Mouse (Mus musculus) kidney, embryonic 15.5 days (tissue): ENCODE data around the gene Pik3r1. TPM values are rescaled to one million over a fixed set of nuclear protein-coding genes. Genes with fewer than 3 reads are reported as not detected.

ENCODE experiments used
- ATAC-seq: fragments of 200-750 bp; cut with Nextera tagmentation; replicated peaks from 2 replicates; pipeline ENCODE4 v1.8.0; 2017; ENCODE audit warnings: moderate TSS enrichment; ENCODE audit not compliant: low FRiP score
- H3K27ac ChIP-seq: fragments of 300-500 bp; sonication (generic); 2 replicates; pipeline ENCODE4 v1.5.1; 2015; ENCODE audit warnings: mild to moderate bottlenecking, inconsistent platforms
- H3K27me3 ChIP-seq: fragments of 300-500 bp; sonication (generic); 2 replicates; pipeline ENCODE4 v1.6.1; 2015; ENCODE audit warnings: inconsistent platforms
- H3K36me3 ChIP-seq: fragments of 300-500 bp; sonication (generic); 2 replicates; pipeline ENCODE4 v1.6.1; 2015; ENCODE audit warnings: inconsistent platforms
- H3K4me1 ChIP-seq: fragments of 300-500 bp; sonication (generic); 2 replicates; pipeline ENCODE4 v1.6.1; 2015; ENCODE audit warnings: inconsistent platforms
- H3K4me2 ChIP-seq: fragments of 300-500 bp; sonication (generic); 2 replicates; pipeline ENCODE4 v1.6.1; 2015; ENCODE audit warnings: moderate library complexity, mild to moderate bottlenecking, inconsistent platforms
- H3K4me3 ChIP-seq: fragments of 300-500 bp; sonication (generic); replicated peaks from 2 replicates; pipeline ENCODE4 v1.5.1; 2015; ENCODE audit warnings: mild to moderate bottlenecking, inconsistent platforms
- H3K9ac ChIP-seq: fragments of 300-500 bp; sonication (generic); 2 replicates; pipeline ENCODE4 v1.6.1; 2015; ENCODE audit warnings: mild to moderate bottlenecking, inconsistent platforms
- H3K9me3 ChIP-seq: fragments of 300-500 bp; sonication (generic); replicated peaks from 2 replicates; pipeline ENCODE4 v1.6.1; 2016; ENCODE audit warnings: inconsistent platforms
- WGBS: fragments of 180-500 bp; shearing (Covaris S2); methylation state at CpG from one replicate; pipeline ENCODE4 v1.1.7; 2015; ENCODE audit warnings: mixed read lengths; 5-methylcytosine and 5-hydroxymethylcytosine counted together
- polyA plus RNA-seq: library from polyadenylated mRNA; unstranded; fragments of >200 nt; fragmentation: Nextera tagmentation; extraction: Ambion mirVana; gene quantifications from 2 replicates; pipeline ENCODE4 v1.2.1, GENCODE M21; 2015

Pik3r1 gene
- polyA plus RNA-seq, 1 experiment from 2014 or later = 40.3 TPM

- no peak for ATAC-seq
- peaks cover 13% of the 10 kb centered on the region for H3K4me1 ChIP-seq
- H3K4me3 ChIP-seq = no peak overlapping the region
- no peaks in the 10 kb centered on the region for H3K9me3 ChIP-seq
- peaks cover 8% of the 10 kb centered on the region for H3K27me3 ChIP-seq
- H3K27ac ChIP-seq = no peak overlapping the region
- no peaks in the 10 kb centered on the region for H3K36me3 ChIP-seq
- H3K9ac ChIP-seq = no peak overlapping the region
- 75% methylated on average over 4 of the region's 4 CpGs for WGBS
- H3K4me2 ChIP-seq = no peak overlapping the region
These were observed 30.5 kb upstream of the Pik3r1 start for GRCm38 (mm10) chr13:101798522-101798921.

GRCm38 (mm10) chr13:101796983-101797382 is 29.0 kb upstream of the Pik3r1 start:
- Histone ChIP-seq H3K9ac (no peak overlapping the region), H3K27ac (no peak overlapping the region), H3K4me1 (peaks cover 12% of the 10 kb centered on the region), H3K4me2 (no peak overlapping the region), H3K4me3 (no peak overlapping the region), H3K9me3 (no peaks in the 10 kb centered on the region), H3K36me3 (no peaks in the 10 kb centered on the region), H3K27me3 (peaks cover 8% of the 10 kb centered on the region)
- no peak for ATAC-seq
- WGBS = 72% methylated on average over 6 of the region's 6 CpGs

GRCm38 (mm10) chr13:101785705-101786104 is 17.7 kb upstream of the Pik3r1 start:
- no peak overlapping the region for H3K9ac ChIP-seq
- ATAC-seq = no peak
- H3K27ac ChIP-seq = no peak overlapping the region
- no peaks in the 10 kb centered on the region for H3K4me1 ChIP-seq
- no peaks in the 10 kb centered on the region for H3K9me3 ChIP-seq
- 83% methylated on average over 4 of the region's 4 CpGs for WGBS
- no peak overlapping the region for H3K4me3 ChIP-seq
- no peaks in the 10 kb centered on the region for H3K36me3 ChIP-seq
- H3K27me3 ChIP-seq = no peaks in the 10 kb centered on the region
- H3K4me2 ChIP-seq = no peak overlapping the region

- H3K27ac ChIP-seq = no peak overlapping the region
- H3K9me3 ChIP-seq = no peaks in the 10 kb centered on the region
- no peak overlapping the region for H3K9ac ChIP-seq
- no peak overlapping the region for H3K4me3 ChIP-seq
- no peak for ATAC-seq
- no peaks in the 10 kb centered on the region for H3K27me3 ChIP-seq
- no peaks in the 10 kb centered on the region for H3K4me1 ChIP-seq
- H3K4me2 ChIP-seq = no peak overlapping the region
- 94% methylated on average over 13 of the region's 13 CpGs for WGBS
- no peaks in the 10 kb centered on the region for H3K36me3 ChIP-seq
These were observed 16.8 kb upstream of the Pik3r1 start for GRCm38 (mm10) chr13:101784651-101785289.

- Histone ChIP-seq H3K9ac (no peak overlapping the region), H3K4me3 (no peak overlapping the region), H3K9me3 (no peaks in the 10 kb centered on the region), H3K4me2 (no peak overlapping the region), H3K36me3 (no peaks in the 10 kb centered on the region), H3K27ac (no peak overlapping the region), H3K27me3 (no peaks in the 10 kb centered on the region), H3K4me1 (no peaks in the 10 kb centered on the region)
- ATAC-seq = no peak
- 87% methylated on average over 4 of the region's 4 CpGs for WGBS
These were observed 11.0 kb upstream of the Pik3r1 start for GRCm38 (mm10) chr13:101779011-101779410.

- Histone ChIP-seq H3K27ac (no peak overlapping the region), H3K9ac (no peak overlapping the region), H3K36me3 (no peaks in the 10 kb centered on the region), H3K9me3 (no peaks in the 10 kb centered on the region), H3K4me2 (no peak overlapping the region), H3K27me3 (no peaks in the 10 kb centered on the region), H3K4me3 (no peak overlapping the region), H3K4me1 (no peaks in the 10 kb centered on the region)
- WGBS = 75% methylated on average over 3 of the region's 3 CpGs
- no peak for ATAC-seq
These were observed 9.8 kb upstream of the Pik3r1 start for GRCm38 (mm10) chr13:101777851-101778250.

GRCm38 (mm10) chr13:101771071-101771470 is 3.1 kb upstream of the Pik3r1 start:
- Histone ChIP-seq H3K36me3 (no peaks in the 10 kb centered on the region), H3K4me3 (no peak overlapping the region), H3K4me2 (no peak overlapping the region), H3K27ac (no peak overlapping the region), H3K4me1 (peaks cover 13% of the 10 kb centered on the region), H3K9ac (no peak overlapping the region), H3K9me3 (no peaks in the 10 kb centered on the region), H3K27me3 (no peaks in the 10 kb centered on the region)
- no peak for ATAC-seq

GRCm38 (mm10) chr13:101769955-101770354 is 1.9 kb upstream of the Pik3r1 start:
- Histone ChIP-seq H3K9ac (no peak overlapping the region), H3K4me1 (peaks cover 22% of the 10 kb centered on the region), H3K4me3 (no peak overlapping the region), H3K9me3 (no peaks in the 10 kb centered on the region), H3K27ac (no peak overlapping the region), H3K4me2 (no peak overlapping the region), H3K36me3 (no peaks in the 10 kb centered on the region), H3K27me3 (no peaks in the 10 kb centered on the region)
- 75% methylated on average over 4 of the region's 4 CpGs for WGBS
- ATAC-seq = no peak

- Histone ChIP-seq H3K9me3 (no peaks in the 10 kb centered on the region), H3K36me3 (0 out of 2 replicates have a peak, but pooled peaks cover under 1% of the 10 kb centered on the region), H3K9ac (peak overlapping the region; percentile 58), H3K4me3 (peak overlapping the region; percentile 86), H3K4me2 (peak overlapping the region; percentile 89), H3K27me3 (no peaks in the 10 kb centered on the region), H3K27ac (peak overlapping the region; percentile 98), H3K4me1 (peaks cover 34% of the 10 kb centered on the region)
- WGBS = under 1% methylated on average over 17 of the region's 17 CpGs
- ATAC-seq = peak; percentile 47
These were observed 594 bp upstream of the Pik3r1 start for GRCm38 (mm10) chr13:101768630-101768991.

- peak overlapping the region; percentile 89 for H3K9ac ChIP-seq
- H3K27ac ChIP-seq = peak overlapping the region; percentile 98
- H3K36me3 ChIP-seq = 0 out of 2 replicates have a peak, but pooled peaks cover 3% of the 10 kb centered on the region
- peaks cover 45% of the 10 kb centered on the region for H3K4me1 ChIP-seq
- no peaks in the 10 kb centered on the region for H3K9me3 ChIP-seq
- WGBS = under 1% methylated on average over 60 of the region's 60 CpGs
- peak; percentile 55 for ATAC-seq
- H3K27me3 ChIP-seq = no peaks in the 10 kb centered on the region
- H3K4me3 ChIP-seq = peak overlapping the region; percentile 86
- peak overlapping the region; percentile 89 for H3K4me2 ChIP-seq
These were observed 806 bp downstream of the Pik3r1 start for GRCm38 (mm10) chr13:101767013-101767808.

GRCm38 (mm10) chr13:101766605-101767012 is 1.4 kb downstream of the Pik3r1 start:
- Histone ChIP-seq H3K4me3 (peak overlapping the region; percentile 86), H3K27ac (peak overlapping the region; percentile 98), H3K9ac (peak overlapping the region; percentile 89), H3K27me3 (no peaks in the 10 kb centered on the region), H3K4me1 (peaks cover 49% of the 10 kb centered on the region), H3K9me3 (no peaks in the 10 kb centered on the region), H3K36me3 (0 out of 2 replicates have a peak, but pooled peaks cover 3% of the 10 kb centered on the region), H3K4me2 (peak overlapping the region; percentile 89)
- WGBS = 1% methylated on average over 5 of the region's 5 CpGs
- ATAC-seq = no peak

GRCm38 (mm10) chr13:101765976-101766375 is 2.0 kb downstream of the Pik3r1 start:
- Histone ChIP-seq H3K4me3 (peak overlapping the region; percentile 86), H3K9ac (peak overlapping the region; percentile 89), H3K36me3 (0 out of 2 replicates have a peak, but pooled peaks cover 3% of the 10 kb centered on the region), H3K4me2 (peak overlapping the region; percentile 89), H3K4me1 (peaks cover 55% of the 10 kb centered on the region), H3K27me3 (no peaks in the 10 kb centered on the region), H3K9me3 (no peaks in the 10 kb centered on the region), H3K27ac (0 out of 2 replicates have a peak overlapping the region, but pooled peaks have one; percentile 24)
- WGBS = 22% methylated on average over 3 of the region's 3 CpGs
- no peak for ATAC-seq
